Mouse (Mus musculus): ENCODE data around the gene Sox5.

DNA sequence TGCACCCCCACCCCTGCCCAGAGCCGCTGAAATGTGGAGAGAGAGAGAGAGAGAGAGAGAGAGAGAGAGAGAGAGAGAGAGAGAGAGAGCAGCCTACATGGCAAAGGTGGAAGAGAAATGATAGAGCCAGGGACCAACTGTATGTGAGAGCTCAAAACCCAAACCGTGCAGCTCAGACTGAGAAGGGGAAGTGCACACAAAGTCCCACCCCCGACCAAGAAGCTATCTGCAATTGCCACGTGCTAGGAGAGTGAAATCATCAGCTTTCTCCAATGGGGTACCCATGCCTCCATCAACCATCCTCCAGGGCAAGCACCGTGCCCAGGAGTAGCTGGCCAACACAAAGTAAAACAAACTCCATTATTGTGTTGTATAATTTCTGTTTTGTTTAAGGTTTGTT lies 220.1 kb downstream of the Sox5 start:
- no peak for TF ChIP-seq EP300 (IDR thresholded peaks at IDR 0.05; ENCODE audit: low read depth)
- TF ChIP-seq CTCF (IDR thresholded peaks at IDR 0.05; ENCODE audit: low read depth): no peak

All from heart, postnatal 0 days (tissue).